Mouse (Mus musculus) adrenal gland, adult 18-20 months (tissue): ENCODE results near the gene Tmem223. TPM values are rescaled to one million over a fixed set of nuclear protein-coding genes. Genes with fewer than 3 reads are reported as not detected.
A peak's percentile ranks its signal among the peaks of the same experiment; 100 is the strongest.

Experiments used
- DNase-seq, 2 experiments: peaks; one replicate each; pipeline ENCODE4 v3.0.0; 2021 to 2022; ENCODE audit warnings: low spot score in 2 of 2
- microRNA-seq, 2 experiments: library from miRNA; unstranded; fragments of <30 nt; microRNA quantifications; one replicate each; pipeline ENCODE4 v1.2.0; 2021; ENCODE audit warnings: borderline number of aligned reads in 2 of 2
- total RNA-seq, 2 experiments: library from RNA; stranded (reverse); gene quantifications; 1 replicate in 1 of 2; 2 replicates in 1 of 2; pipeline ENCODE4 v1.2.3; 2021

The Tmem223 gene
- total RNA-seq, 2 experiments from 2014 or later: 114 to 116 TPM

- peak; percentile 74 to 79 for DNase-seq
These were observed 31.5 kb downstream of the Tmem223 start, which contains the start of gene Zbtb3 for GRCm38 (mm10) chr19:8802130-8802821. Gene Zbtb3, plus strand, starts transcription at chr19:8802555.

GRCm38 (mm10) chr19:8803204-8803780 lies 32.5 kb downstream of the Tmem223 start:
- DNase-seq: no peak

GRCm38 (mm10) chr19:8803879-8804660 lies 33.3 kb downstream of the Tmem223 start:
- DNase-seq: no peak

- no peak for DNase-seq
These were observed 36.0 kb downstream of the Tmem223 start for GRCm38 (mm10) chr19:8806810-8807209.

- no peak for DNase-seq
These were observed 45.0 kb downstream of the Tmem223 start for GRCm38 (mm10) chr19:8815812-8816211.

GRCm38 (mm10) chr19:8817001-8817400 lies 46.2 kb downstream of the Tmem223 start:
- DNase-seq: no peak

GRCm38 (mm10) chr19:8818301-8818798 lies 47.6 kb downstream of the Tmem223 start:
- DNase-seq: no peak

- DNase-seq: peak; percentile 84 to 87
These were observed 48.2 kb downstream of the Tmem223 start, which contains the start of gene Ttc9c for GRCm38 (mm10) chr19:8818801-8819595. Gene Ttc9c, minus strand, starts transcription at chr19:8819333.

GRCm38 (mm10) chr19:8819596-8820423 lies 49.0 kb downstream of the Tmem223 start, which contains the start of gene Hnrnpul2:
Gene Hnrnpul2, plus strand, starts transcription at chr19:8820010.
- peak; percentile 93 to 95 for DNase-seq

GRCm38 (mm10) chr19:8820424-8820956 lies 49.7 kb downstream of the Tmem223 start:
- no peak for DNase-seq

- no peak for DNase-seq
These were observed 50.4 kb downstream of the Tmem223 start for GRCm38 (mm10) chr19:8821146-8821545.

Small RNAs within 50 kb of the gene (microRNA-seq; reads per million reads assigned to microRNA genes)
- 0 reads per million in 2 experiments for gene Mir6992

Other genes starting within 250 kb of the Tmem223 start
- under 1 TPM; 0.16 to 0.33 TPM for gene Slc22a8, start 179.7 kb upstream of the Tmem223 start, total RNA-seq
- under 1 TPM in 1 of 2 experiments, not detected in 1; 0.17 TPM for gene Slc22a6, start 153.0 kb upstream of the Tmem223 start, total RNA-seq
- gene Chrm1, start 107.2 kb upstream of the Tmem223 start, total RNA-seq: 1 to 10 TPM in 1 of 2 experiments, under 1 TPM in 1; 0.60 to 1.5 TPM
- gene Slc3a2, start 47.6 kb upstream of the Tmem223 start, total RNA-seq: 100 to 1,000 TPM; 373 to 425 TPM
- gene Wdr74, start 35.2 kb upstream of the Tmem223 start, total RNA-seq: 10 to 100 TPM; 62.4 to 66.2 TPM
- 1 to 10 TPM; 2.0 to 2.3 TPM for gene 1700092M07Rik, start 30.3 kb upstream of the Tmem223 start, total RNA-seq
- 100 to 1,000 TPM in 1 of 2 experiments, 10 to 100 TPM in 1; 78.2 to 103 TPM for gene Stx5a, start 29.6 kb upstream of the Tmem223 start, total RNA-seq
- gene Nxf1, start 13.9 kb upstream of the Tmem223 start, total RNA-seq: 100 to 1,000 TPM; 127 to 144 TPM
- gene Tmem179b, start 3.5 kb downstream of the Tmem223 start, total RNA-seq: 10 to 100 TPM; 41.4 to 51.7 TPM
- gene Taf6l, start 15.4 kb downstream of the Tmem223 start, total RNA-seq: 10 to 100 TPM; 11.3 to 12.2 TPM
- 10 to 100 TPM; 81.3 to 97.9 TPM for gene Polr2g, start 27.6 kb downstream of the Tmem223 start, total RNA-seq
- 1 to 10 TPM; 2.8 to 3.1 TPM for gene Zbtb3, start 31.6 kb downstream of the Tmem223 start, total RNA-seq
- 10 to 100 TPM; 35.3 to 39.4 TPM for gene Ttc9c, start 48.3 kb downstream of the Tmem223 start, total RNA-seq
- 10 to 100 TPM; 62.6 to 72.1 TPM for gene Hnrnpul2, start 49.0 kb downstream of the Tmem223 start, total RNA-seq
- not detected for gene AC129217.1, start 58.8 kb downstream of the Tmem223 start, total RNA-seq
- 100 to 1,000 TPM; 144 to 158 TPM for gene Bscl2, start 66.5 kb downstream of the Tmem223 start, total RNA-seq
- 1 to 10 TPM; 5.9 to 6.9 TPM for gene Gng3, start 68.2 kb downstream of the Tmem223 start, total RNA-seq
- 1 to 10 TPM; 2.3 to 6.6 TPM for gene Lrrn4cl, start 79.8 kb downstream of the Tmem223 start, total RNA-seq
- 100 to 1,000 TPM; 178 to 202 TPM for gene Ubxn1, start 100.5 kb downstream of the Tmem223 start, total RNA-seq
- gene Uqcc3, start 109.9 kb downstream of the Tmem223 start, total RNA-seq: 10 to 100 TPM; 55.2 to 65.6 TPM
- 1 to 10 TPM; 6.4 to 7.1 TPM for gene Lbhd1, start 112.7 kb downstream of the Tmem223 start, total RNA-seq
- gene Gm49403, start 112.9 kb downstream of the Tmem223 start, total RNA-seq: not detected
- gene 1810009A15Rik, start 117.9 kb downstream of the Tmem223 start, total RNA-seq: 10 to 100 TPM; 44.6 to 47.1 TPM
- gene Gm49416, start 117.9 kb downstream of the Tmem223 start, total RNA-seq: 1 to 10 TPM; 3.2 to 9.1 TPM
- gene Ints5, start 122.0 kb downstream of the Tmem223 start, total RNA-seq: 10 to 100 TPM; 23.3 to 23.9 TPM
- gene Ganab, start 127.1 kb downstream of the Tmem223 start, total RNA-seq: 100 to 1,000 TPM; 163 to 212 TPM
- gene B3gat3, start 149.4 kb downstream of the Tmem223 start, total RNA-seq: 10 to 100 TPM; 60.5 to 65.7 TPM
- gene Rom1, start 158.4 kb downstream of the Tmem223 start, total RNA-seq: 10 to 100 TPM; 29.8 to 49.2 TPM
- 10 to 100 TPM; 41.5 to 59.5 TPM for gene Eml3, start 158.6 kb downstream of the Tmem223 start, total RNA-seq
- gene Mta2, start 170.9 kb downstream of the Tmem223 start, total RNA-seq: 10 to 100 TPM; 81.1 to 89.8 TPM
- 10 to 100 TPM; 23.1 to 26.1 TPM for gene Tut1, start 182.9 kb downstream of the Tmem223 start, total RNA-seq
- gene Eef1g, start 196.0 kb downstream of the Tmem223 start, total RNA-seq: 100 to 1,000 TPM; 334 to 342 TPM
- gene Ahnak, start 218.3 kb downstream of the Tmem223 start, total RNA-seq: 100 to 1,000 TPM in 1 of 2 experiments, 10 to 100 TPM in 1; 88.9 to 162 TPM